Mouse (Mus musculus) embryo, embryonic 10 days (tissue): ENCODE data around the gene Adprhl1.

ENCODE experiments used
- DNase-seq: peaks from one replicate; pipeline ENCODE4 v3.0.0-alpha.2; 2015; ENCODE audit warnings: low spot score

The Adprhl1 gene

DNA sequence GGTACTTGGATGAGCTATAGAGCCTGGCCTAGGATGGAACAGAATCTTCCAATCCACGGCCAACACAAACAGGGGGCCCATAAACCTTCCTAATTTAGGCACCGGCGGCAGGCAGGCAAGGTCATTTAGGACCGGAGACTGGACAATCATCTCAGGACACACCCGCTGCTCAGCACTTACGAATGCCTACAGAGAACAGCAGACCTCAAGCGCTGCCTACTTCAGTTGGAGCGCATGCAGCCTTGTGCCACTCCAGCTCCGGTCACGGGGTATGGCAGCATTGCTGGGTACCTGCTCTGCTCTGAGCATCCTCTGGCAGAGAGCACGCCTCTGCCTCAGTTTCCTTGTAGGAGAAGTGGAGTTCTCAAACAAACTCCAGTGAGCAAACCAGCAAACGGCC is 24.2 kb downstream of the Adprhl1 start:
- DNase-seq: no peak

DNA sequence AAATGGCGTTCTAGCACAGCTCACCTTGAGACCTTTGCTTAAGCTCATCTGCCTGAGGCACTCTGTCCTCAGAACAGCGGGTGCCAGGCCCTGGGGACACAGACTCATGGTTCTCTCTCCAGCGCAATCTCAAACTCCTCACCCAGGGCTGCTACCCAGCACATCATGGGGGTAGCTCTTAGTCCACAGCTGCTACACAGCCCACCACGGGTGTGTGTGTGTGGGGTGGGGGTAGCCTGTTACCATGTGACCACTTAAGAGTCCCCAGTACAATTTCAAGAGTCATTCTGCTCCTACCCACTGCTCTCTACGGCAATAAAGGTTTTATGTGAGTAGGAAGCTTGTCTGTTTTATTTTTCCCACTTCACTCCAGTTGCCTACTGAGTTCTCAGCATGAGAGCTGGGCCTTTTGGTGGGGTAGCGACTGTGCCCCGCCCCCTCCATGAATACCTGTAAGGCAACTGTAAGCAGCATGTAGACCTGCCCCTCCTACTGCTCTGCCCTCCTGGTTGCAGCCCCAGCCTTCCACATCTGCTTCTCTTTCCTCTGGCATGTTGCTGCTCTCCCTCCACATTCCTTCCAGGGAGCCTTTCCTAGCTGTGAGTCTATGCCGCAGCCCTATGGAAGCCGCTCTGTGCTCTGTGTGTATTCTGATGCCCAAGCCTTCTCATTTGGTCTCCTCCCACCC is 24.9 kb downstream of the Adprhl1 start:
- DNase-seq: no peak

DNA sequence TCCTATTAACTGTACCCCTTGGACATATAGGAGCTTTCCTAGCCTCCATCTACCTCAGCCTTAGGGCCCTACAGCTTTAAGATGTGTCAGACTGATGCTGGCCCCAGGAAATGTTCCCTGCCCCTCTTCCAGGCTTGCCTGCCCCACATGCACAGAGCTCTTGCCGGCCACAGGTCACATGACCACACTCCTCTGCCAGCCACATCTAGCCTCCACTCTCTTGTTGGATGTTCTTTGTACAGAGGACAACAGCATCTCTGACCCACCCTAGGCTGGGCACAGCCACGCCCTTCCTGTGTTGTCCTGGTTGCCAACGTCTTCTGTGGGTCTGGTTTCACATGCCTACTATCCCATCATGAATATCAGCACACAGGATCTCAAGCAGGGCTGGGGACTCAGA is 26.8 kb downstream of the Adprhl1 start:
- DNase-seq: no peak

GRCm38 (mm10) chr8:13226288-13226687 is 27.7 kb downstream of the Adprhl1 start:
- DNase-seq: peak; percentile 25

- DNase-seq: no peak
Measured at GRCm38 (mm10) chr8:13224426-13224825, 29.5 kb downstream of the Adprhl1 start.

DNA sequence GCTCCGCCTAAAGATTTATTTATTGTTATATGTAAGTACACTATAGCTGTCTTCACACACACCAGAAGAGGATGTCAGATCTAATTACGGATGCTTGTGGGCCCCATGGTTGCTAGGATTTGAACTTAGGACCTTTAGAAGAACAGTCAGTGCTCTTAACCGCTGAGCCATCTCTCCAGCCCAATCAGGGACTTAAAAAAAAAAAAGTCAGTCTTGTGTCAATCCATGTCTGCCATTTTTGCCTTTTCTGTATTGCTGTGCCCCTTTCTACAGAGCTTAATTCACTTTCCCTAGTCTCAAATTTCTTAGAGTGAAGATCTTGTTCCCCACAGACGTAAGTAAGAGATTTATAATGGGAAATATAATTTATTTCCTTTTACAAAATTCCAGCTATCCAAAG is 35.5 kb downstream of the Adprhl1 start:
- DNase-seq: no peak

- DNase-seq: no peak
Measured at GRCm38 (mm10) chr8:13217986-13218385, 36.0 kb downstream of the Adprhl1 start.

DNA sequence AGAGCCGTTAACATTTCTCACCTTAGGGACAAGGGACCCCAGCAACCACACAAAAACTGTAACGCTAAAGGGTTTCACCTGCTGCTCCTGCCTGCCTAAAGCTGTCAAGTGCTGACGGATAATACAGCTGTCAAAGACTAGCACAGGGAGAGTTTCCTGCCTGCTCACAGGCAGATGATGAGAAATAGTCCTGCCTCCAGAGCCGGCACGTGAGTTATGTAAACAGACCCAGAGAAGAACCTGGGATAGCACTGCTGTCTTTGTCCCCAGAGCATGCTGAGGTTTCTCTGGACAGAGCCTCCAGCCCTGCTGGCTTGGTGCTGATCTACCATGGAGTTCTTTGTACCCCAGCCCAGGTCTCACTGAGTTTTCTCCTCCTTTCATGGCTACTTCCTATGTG is 36.9 kb downstream of the Adprhl1 start:
- DNase-seq: no peak

DNA sequence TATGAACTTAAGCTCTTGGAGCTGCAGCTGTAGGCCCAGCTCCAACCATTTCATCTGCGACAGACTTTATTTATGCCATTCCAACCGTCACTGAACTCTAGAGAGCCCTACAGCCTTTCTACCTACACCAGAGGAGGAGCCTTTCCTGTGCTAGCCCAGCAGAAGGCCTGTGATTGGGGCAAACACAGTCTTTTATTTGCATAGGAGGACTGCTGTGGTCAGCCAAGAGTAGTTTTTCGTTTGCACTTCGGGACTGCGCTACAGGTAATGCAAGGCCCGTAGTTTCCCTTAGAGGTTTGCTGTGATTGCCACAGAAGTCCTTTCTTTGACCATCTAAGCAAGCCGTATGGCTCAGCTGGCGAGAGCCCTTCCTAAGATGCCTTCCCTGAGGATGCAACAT is 37.6 kb downstream of the Adprhl1 start:
- no peak for DNase-seq

DNA sequence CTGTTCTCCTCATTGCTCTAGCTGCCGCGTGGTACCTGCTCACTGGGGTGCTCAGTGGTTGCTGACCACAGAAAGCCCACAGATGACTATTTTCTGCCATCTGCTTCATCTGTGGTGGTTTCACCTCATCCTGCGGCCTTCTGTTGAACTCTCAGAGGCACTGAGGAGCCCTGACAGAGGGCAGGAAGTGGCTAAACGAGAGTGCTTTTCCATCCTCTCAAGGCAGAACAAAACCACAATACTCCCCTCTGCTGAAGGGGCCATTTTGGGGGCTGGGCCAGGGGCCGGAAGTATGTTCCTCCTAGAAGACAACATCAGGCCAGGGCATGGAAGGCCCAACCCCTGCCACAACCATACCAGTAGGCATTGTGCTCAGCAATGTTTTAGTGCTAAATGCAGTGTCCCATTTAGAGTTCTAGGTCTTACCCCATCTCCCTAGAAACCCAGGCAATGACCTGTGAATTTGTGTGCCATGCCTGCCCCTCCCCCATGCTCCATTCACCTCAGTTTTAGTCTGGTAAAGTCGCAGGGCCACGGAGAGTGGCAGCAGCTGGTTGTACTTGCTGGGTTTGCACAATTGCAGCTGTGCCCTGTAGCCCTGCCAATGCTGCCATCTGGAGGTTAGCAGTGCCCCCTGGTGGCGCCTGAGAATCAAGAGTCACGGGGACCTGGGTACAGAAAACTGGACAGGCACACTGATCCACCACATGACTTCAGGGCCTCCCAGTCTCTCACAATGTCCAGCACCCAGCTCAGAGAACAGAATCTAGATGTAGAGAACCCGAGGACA is 40.3 kb downstream of the Adprhl1 start:
- peak; percentile 89 for DNase-seq

- DNase-seq: no peak
Measured at GRCm38 (mm10) chr8:13209770-13210169, 44.2 kb downstream of the Adprhl1 start.

GRCm38 (mm10) chr8:13208627-13209355 is 45.2 kb downstream of the Adprhl1 start:
- no peak for DNase-seq

DNA sequence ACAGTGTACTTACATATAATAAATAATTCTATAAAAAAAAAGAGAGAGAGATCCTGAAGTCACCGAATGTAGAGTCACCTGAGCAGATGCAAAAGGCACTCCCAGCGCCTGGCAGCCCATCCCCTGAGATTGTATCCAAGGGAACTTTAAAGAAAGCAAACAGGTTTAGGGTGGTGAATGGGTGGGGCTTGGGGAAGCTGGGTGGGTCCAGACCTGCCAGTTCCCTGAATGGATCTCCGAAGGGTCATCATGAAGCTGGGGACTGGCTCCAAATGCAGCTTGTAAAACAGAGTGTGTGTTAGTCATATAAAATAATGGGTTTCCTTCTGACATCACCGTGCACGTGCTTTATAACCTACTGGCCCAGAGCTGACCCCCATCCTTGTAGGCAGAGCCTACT is 47.7 kb downstream of the Adprhl1 start:
- DNase-seq: no peak

DNA sequence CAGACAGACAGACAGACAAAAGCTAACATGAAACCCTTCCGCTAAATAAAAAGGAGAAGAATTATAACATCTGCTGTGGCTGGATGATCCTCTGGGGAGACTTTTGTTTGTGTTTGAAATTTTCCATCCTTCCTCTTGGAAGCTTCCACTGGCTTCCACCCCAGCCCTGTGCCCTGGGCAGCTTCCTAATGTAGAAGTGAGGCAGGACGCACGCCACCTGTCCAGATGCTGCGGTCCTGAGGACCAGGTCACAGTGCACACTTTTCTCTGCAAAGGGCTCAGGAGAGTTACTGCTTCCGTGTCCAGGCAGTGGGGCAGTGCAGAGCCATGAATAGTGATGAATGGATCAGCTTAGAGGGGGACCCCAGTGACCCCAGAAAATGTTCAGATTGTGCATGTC is 48.7 kb downstream of the Adprhl1 start:
- DNase-seq: no peak

DNA sequence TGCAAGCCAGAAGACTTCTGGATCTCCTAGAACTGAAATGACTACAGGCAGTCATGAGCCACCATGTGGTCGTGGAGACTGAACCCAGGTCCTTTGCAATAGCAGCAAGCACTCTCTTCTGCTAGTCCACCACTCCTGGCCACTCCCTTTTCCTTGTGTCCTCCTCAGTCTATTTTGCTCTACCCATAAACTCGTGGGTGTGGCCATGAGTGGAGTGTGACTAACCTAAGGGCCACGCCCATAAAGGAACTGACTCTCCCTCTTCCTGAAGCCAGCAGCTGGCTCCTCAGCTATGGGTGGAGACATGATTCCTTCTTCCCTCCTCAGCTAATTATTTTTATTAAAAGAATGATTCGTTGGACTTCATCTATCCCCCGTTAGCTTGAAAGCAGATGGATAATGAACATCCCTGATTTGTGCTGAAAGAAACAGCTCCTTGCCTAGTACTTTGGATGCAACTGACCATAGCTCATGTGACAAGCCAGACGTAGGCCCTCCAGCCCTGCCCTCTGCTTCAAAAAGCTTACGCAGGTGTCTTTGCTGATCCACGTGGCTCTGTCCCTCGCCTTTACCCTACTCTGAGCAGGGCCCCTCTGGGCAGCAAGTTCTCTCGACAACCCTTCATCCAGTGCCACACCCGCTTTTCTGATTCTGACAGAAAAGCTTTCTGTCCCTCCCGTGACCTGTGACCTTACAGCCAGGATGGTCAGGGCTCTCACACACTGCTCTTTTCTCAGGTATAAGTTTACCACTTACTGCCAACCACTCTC is 49.4 kb downstream of the Adprhl1 start:
- DNase-seq: no peak

DNA sequence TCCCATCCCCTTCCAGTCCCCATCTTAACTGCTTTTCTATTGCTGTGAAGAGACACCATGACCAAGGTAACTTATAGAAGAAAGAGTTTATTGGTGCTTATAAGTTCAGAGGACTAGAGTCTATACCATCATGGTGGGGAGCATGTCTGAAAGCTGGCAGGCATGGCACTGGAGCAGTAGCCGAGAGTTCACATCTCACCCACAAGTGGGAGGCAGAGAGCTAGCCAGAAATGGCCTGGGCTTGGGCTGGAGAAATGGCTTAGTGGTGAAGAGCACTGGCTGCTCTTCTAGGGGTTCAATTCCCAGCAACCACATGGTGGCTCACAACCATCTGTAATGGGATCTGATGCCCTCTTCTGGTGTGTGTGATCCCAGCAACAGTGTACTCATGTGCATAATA is 50.5 kb downstream of the Adprhl1 start:
- no peak for DNase-seq

DNA sequence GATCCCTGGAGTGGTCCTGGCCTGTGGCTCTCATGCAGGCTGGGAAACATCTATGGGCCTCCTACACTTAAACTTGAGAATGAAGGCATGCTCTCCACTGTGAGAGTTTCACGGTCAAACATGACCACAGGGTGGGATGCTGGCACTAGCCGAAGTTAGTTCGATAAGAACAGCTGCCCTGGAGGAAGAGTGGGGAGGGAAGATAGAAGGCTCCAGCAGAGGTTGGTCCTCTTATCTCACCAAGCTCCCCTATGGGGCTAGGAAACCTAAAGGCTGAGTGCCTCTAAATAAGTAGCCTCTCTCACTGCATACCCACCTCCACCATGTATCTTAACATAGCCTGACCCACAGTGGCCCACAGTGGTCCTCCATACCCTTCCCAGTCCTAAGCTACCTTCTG is 51.2 kb downstream of the Adprhl1 start:
- DNase-seq: no peak

GRCm38 (mm10) chr8:13202041-13202440 is 51.9 kb downstream of the Adprhl1 start:
- DNase-seq: no peak

DNA sequence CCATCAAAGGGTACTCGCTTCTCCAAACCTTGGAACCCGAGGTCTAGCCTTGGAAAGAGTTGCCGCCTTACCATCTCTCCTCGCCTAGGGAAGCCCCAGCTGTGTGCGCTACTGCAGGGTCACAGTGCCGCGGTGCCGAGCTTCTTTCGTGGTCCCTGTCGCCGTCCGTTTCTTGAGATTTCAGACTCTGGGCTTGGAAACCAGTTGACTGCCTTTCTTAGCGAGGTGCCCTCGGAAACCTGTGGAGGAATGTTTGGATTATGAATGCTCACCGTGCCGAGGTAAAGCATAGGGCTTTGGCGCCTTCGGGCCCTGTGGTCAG is 53.0 kb downstream of the Adprhl1 start:
- no peak for DNase-seq

- DNase-seq: peak; percentile 25
Measured at GRCm38 (mm10) chr8:13200301-13201012, 53.5 kb downstream of the Adprhl1 start, which contains the start of gene Grtp1. Gene Grtp1, minus strand, starts transcription at chr8:13200620.

DNA sequence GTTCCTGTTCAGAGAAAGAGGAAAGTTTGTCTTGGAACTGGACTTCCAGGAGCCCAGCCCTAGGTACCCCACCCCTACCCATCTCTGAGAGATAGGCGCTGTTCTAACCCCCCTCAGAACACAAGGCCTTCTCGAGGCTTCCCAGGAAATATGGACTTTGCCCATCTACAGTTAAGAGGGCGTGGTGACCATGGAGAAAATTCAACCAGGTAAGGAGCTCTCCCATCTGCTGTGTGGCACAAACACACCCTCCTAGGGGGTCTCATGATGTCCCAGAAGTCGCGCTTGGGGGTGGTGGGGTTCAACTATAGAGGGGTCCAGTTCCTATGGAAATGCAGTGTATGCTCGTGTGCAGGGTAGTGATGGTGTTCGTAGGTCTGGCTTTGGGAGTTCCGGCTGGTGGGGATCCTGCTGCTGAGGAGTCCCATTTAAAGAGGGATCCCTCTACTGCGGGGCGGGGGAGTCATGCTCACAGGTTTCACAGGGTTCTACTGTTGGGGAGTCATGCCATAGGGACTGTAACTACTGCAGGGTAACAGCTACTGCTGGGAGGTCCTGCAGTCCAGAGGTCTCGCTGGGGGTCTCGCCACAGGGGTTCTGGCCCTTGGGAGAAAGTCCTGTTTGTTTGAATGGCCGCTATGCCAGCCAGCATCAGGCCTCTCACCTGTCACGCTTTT is 54.4 kb downstream of the Adprhl1 start:
- DNase-seq: no peak
